Mouse (Mus musculus): ENCODE measurements around the gene Pld5.
A peak's percentile ranks its signal among the peaks of the same experiment; 100 is the strongest.

The Pld5 gene

DNA sequence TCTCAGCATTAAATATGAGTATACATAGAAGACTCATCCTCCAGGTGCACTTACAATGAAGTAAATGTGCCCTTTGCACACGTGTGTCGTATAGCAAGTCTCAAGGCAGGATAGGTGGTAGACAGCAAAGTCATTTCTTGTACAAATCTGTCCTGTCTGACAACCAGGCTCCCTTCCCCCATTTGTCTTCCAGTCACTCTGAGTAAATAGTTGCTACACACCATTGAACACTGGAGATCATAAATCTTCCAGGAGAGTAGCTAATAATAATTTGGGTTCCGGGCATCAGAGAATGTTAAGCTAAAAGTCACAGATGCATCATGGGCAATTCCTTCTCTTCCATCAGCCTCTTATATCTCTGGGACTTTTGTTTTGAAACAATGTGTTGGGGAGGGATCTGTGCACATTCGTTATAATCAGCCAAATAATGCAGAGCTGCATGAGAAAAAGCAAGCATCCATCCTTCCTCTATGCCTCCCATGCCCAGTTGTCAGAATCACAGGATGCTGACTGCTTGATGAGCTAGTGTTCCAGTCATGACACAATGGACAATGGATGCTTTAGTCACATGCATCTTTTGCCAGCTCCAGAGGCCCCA, 328.3 kb downstream of the Pld5 start:
- DNase-seq (ENCODE audit: low spot score): no peak

DNA sequence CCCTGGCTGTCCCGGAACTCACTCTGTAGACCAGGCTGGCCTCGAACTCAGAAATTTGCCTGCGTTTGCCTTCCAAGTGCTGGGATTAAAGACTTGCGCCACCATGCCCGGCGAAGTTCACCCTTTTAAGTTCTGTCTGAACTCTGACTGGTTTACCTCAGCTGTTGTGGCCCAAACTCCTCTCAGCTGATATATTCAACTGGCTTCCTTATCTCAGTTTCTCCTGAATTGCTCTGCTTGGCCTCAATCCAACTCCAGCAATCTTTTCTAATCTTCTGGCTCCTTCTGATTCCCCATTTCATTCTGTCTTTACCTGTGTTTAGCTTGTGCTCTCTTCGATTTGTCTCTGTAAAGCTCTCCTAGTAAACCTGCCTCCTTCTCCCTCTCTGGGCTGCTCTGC, 331.9 kb downstream of the Pld5 start:
- DNase-seq (ENCODE audit: low spot score): no peak

DNA sequence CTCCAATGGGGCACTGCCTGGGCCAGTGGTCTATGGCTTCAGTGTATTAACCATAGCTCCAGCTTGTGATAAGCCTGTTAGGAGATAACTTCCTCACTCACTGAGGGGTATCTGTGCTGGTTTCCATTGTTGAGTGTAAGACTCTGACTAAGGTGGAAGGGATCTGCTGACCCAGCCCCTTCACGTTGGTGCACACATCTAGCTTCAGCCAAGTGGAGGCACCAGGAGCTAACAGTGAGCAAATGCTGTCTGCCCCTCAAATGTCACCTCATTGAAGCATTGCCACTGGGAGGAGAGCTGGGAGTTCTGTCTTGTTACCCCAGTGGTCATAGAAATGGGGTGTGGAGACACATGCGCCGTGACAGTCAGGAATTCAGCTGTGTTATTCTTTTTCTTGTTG, 336.4 kb downstream of the Pld5 start:
- DNase-seq (ENCODE audit: low spot score): no peak

DNA sequence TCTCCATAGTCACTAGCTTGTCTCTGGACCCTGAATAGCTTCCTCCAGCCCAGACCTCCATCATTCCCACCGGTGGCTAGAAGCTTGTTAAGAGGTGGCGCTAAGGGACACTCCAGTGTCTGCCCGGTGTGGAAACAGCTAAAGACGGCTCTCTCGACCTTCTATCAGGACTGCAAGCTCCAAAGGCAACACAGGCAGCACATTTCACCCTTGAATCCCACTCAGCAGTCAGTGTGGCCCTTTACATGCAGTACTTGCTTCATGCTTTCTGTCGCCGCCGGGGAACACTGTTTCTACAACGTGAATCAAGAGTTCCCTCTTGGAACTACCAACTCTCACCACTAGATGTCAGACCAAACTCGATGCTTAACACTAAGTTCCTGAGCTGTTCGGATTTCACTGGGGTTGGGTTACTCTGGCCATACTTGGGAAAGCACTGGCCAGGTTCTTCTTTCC, 338.8 kb downstream of the Pld5 start:
- DNase-seq (ENCODE audit: low spot score): peak; percentile 72

DNA sequence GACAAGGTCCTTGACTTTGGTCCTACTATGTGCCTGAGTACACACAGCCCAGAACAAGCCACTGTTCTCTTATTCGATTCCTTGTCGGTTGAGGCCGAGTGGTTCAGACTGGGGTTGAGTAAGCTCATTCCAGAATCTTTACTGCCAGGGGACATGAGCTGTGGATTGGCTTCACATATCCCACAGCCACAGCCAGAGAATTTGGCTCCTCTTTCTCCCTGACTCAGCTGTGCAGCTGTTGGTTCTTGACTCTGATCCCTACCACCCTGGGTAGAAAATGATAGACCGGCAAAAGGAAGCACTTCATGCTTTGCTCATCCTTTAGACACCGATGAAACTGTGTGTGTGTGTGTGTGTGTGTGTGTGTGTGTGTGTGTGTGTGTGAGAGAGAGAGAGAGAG, 343.7 kb downstream of the Pld5 start:
- DNase-seq (ENCODE audit: low spot score): no peak

DNA sequence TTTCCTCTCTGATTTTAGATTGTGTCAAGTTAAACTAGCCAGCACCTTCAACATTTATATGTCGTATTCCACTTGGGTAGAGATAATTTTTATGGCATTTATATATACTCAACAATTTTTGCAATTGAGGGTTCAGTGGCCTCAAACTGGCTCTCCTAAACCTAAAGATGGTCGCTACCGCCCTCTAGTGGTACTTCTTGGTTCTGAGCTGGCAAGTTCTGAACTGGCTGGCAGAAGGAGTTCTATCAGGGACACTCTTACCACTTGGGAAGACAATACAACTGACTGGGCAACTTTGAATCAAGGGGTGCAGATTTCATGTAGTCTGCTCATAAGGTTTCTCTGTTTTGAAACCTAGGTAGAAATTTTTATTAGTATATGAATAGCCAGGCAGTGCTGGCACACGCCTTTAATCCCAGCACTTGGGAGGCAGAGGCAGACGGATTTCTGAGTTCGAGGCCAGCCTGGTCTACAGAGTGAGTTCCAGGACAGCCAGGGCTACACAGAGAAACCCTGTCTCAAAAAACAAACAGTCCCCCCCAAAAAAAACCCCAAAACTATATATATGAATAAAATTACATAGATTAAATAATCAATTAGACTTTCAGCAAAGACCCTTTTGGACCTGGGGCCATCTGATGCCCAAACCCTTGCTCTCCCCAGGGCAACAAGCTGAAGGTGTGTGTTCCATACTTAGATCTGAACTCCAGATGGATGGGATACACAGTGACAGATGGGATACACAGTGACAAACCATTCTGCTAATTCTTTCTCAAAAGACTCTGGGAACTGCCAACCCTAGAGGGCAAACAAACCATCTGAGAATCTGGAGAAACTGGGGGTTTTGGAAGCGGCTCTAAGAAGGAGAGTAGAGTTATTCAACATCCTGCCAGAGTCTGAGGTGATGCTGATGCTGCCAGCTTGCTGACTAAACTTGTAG, 351.0 kb downstream of the Pld5 start:
- peak; percentile 87 for DNase-seq (ENCODE audit: low spot score)

DNA sequence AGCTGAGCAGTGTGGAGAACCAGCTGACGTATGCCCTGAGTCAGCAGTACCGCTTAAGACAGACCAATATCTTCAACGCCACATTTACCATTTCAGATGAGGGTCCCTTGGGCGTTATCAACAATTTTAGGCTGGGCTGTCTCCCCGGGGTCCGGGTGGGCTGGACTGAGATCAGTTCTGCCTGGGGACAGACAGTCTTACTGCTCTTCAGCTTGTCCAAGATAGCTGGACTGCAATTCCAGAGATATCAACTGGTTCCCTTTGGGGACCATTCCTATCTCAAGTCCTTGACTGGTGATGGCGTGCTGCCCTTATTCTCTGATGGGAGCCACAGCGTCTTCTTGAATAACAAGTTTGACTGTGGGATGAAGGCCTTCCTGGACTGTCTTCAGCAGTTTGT, 354.0 kb downstream of the Pld5 start:
- DNase-seq (ENCODE audit: low spot score): no peak

DNA sequence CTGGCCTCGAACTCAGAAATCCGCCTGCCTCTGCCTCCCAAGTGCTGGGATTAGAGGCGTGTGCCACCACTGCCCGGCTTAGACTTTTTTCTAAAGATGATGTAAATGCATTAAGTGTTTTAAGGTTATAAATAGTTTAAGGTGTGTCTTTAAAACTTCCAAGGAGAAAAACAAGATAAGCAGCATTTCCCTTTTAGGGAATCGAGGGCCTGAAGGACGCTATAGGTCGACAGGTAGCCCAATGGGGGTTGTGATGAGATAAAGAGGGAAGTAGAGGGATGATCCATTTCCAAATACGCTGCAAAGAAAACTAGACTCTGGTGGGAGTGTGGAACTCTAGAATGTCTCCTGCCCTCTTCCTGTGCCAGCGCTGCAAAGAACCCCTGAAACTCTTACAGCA, 355.1 kb downstream of the Pld5 start, which contains the start of gene Gm38100:
TSS of gene Gm38100 (plus strand) at position 301 of the 400 bp plus-strand sequence.
- no peak for DNase-seq (ENCODE audit: low spot score)

DNA sequence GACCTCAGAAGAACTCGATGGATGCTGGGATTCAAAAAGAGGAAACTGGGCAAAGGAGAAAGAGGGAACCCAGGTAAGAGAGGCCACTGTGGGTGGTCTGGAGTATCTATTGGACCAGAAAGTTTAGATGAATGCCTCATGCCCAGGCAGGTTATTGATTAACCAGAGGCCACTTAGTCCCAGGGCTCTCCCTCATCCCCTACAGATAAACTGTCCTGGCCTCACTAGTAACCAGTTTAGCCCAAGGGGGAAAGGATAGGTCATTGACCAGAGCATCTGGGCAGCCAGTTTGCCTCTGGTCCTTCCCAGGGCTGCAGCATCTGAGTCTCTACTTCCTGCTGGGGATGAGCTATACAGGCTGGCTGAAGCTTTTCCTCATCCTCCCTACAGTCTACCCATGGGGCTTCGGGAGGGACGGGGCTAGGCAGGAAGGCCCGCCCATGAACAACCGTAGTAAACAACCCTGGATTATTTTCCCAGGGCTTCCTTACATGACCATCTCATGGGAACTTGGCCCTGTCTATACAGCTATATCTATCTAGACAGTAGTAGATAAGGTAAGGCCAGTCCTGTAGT, 361.3 kb downstream of the Pld5 start:
- no peak for DNase-seq (ENCODE audit: low spot score)
